Comparison of ENCODE assay signal across 9 mouse cellular contexts in genomic region chr11:34782516-34783430, GRCm38 (mm10). TPM values are rescaled to one million over a fixed set of nuclear protein-coding genes. Genes with fewer than 3 reads are reported as not detected.
A peak's percentile ranks its signal among the peaks of the same experiment; 100 is the strongest.
DNase-seq lines count a peak whose midpoint lies in the region.
"Had no signal": no experiment of that assay in that cellular context is flagged by ENCODE, and none has a peak within 500 bp of the region (broad histone marks: within the 10 kb centered on the region; RNA-seq: fewer than 3 reads in every experiment).

No protein-coding gene starts in this region.

- WGBS in macrophage (ENCODE audit: missing documents) = 11% methylated on average over 6 of the region's 8 CpGs

- peak overlapping the region; percentile 83 for H3K4me3 ChIP-seq in macrophage (ENCODE audit: inconsistent target)
- H3K4me3 ChIP-seq: neural tube, embryonic 12.5 days had no signal

- intact Hi-C loops in heart, postnatal 10 days (cut with DNase I) = no loop called here

- H3K27ac ChIP-seq in macrophage = peak overlapping the region; percentile 99
- H3K27ac ChIP-seq: neural tube, embryonic 12.5 days had no signal

- H3K36me3 ChIP-seq in macrophage (ENCODE audit: inconsistent target) = no peaks in the 10 kb centered on the region
- H3K36me3 ChIP-seq: neural tube, embryonic 12.5 days had no signal

- H3K79me2 ChIP-seq in macrophage (ENCODE audit: inconsistent target) = peaks cover 56% of the 10 kb centered on the region

- DNase-seq in kidney, postnatal 36 days = peak; percentile 3 to 18
- no peak for DNase-seq in kidney, postnatal 4 days
- DNase-seq in heart, postnatal 10 days = peak; percentile 15 to 17
- peak; percentile 82 to 83 for DNase-seq in thymus, postnatal 10 days (ENCODE audit: low spot score in 2 of 2)
- no peak for DNase-seq in ovary, postnatal 10 days (ENCODE audit: low spot score)
- DNase-seq in frontal cortex, postnatal 10 days (ENCODE audit: low spot score in 2 of 2) = no peak
- DNase-seq in kidney, postnatal 25 days = no peak

RNA-seq across cellular contexts. Expression of gene Dock2, which starts 0.9 kb away (rescaled TPM):
- 1 to 10 TPM; 2.1 to 2.4 TPM for total RNA-seq in heart, postnatal 10 days (2021)
- 1,000 to 10,000 TPM in 25 of 26 experiments, 100 to 1,000 TPM in 1; 626 to 1,628 (median 1,236) TPM for total RNA-seq in macrophage (2018; cell fraction: chromatin; rRNA removed)
- total RNA-seq in macrophage (2018; cell fraction: cytosol; rRNA removed) = 100 to 1,000 TPM; 100 to 183 (median 142) TPM
- 100 to 1,000 TPM; 263 to 899 (median 464) TPM for total RNA-seq in macrophage (2018; cell fraction: nucleus; rRNA removed)
- polyA plus RNA-seq in macrophage (2018) = 98.2 to 157 TPM (median 126 TPM) in 3 replicates

RNA-seq across cellular contexts. Expression of gene Spdl1, which starts 50.7 kb away (rescaled TPM):
- 1 to 10 TPM; 3.7 to 3.9 TPM for total RNA-seq in heart, postnatal 10 days (2021)
- 10 to 100 TPM; 15.0 to 87.5 (median 61.6) TPM for total RNA-seq in macrophage (2018; cell fraction: chromatin; rRNA removed)
- 10 to 100 TPM; 19.8 to 51.2 (median 29.5) TPM for total RNA-seq in macrophage (2018; cell fraction: cytosol; rRNA removed)
- total RNA-seq in macrophage (2018; cell fraction: nucleus; rRNA removed) = 10 to 100 TPM; 17.8 to 74.1 (median 46.7) TPM
- 19.1 to 34.5 TPM (median 20.0 TPM) in 3 replicates for polyA plus RNA-seq in macrophage (2018)

Comparison
In these comparisons a context has a peak if more than half of its experiments do, and no peak if none do; other contexts are left out.
1. DNase-seq: peak in kidney, postnatal 36 days (2 of 2), heart, postnatal 10 days (2 of 2) and thymus, postnatal 10 days (2 of 2); none in kidney, postnatal 4 days (0 of 2), ovary, postnatal 10 days (single experiment), frontal cortex, postnatal 10 days (0 of 2) and kidney, postnatal 25 days (0 of 2).